Mouse (Mus musculus) layer of hippocampus, adult 9-10 months (tissue): Measurements from ENCODE around the gene BC049352.

Experiments used
- DNase-seq: peaks from one replicate; pipeline ENCODE4 v3.0.0; 2022; ENCODE audit warnings: low spot score

Gene BC049352

GRCm38 (mm10) chr9:45299231-45300006, 117.6 kb downstream of the BC049352 start:
- no peak for DNase-seq
